Mouse (Mus musculus): ENCODE measurements around the gene Nin. TPM values are rescaled to one million over a fixed set of nuclear protein-coding genes. Genes with fewer than 3 reads are reported as not detected.
"Not testable (repeated sequence)": the region's sequence is repeated elsewhere in the genome, so short reads cannot be mapped to it uniquely, and the experiment has no call there.

Nin gene
- 10 to 100 TPM; 20.8 to 25.2 TPM for total RNA-seq (2021)
- long read RNA-seq, experiment 1, full-length matches to known transcripts = 2 of 11 reads
- long read RNA-seq, experiment 1, partial matches to known transcripts = 3 of 11 reads
- long read RNA-seq, experiment 1, other reads (novel, unspliced or antisense) = 6 of 11 reads
- long read RNA-seq, experiment 2, partial matches to known transcripts = 1 of 3 reads
- long read RNA-seq, experiment 2, other reads (novel, unspliced or antisense) = 2 of 3 reads

DNA sequence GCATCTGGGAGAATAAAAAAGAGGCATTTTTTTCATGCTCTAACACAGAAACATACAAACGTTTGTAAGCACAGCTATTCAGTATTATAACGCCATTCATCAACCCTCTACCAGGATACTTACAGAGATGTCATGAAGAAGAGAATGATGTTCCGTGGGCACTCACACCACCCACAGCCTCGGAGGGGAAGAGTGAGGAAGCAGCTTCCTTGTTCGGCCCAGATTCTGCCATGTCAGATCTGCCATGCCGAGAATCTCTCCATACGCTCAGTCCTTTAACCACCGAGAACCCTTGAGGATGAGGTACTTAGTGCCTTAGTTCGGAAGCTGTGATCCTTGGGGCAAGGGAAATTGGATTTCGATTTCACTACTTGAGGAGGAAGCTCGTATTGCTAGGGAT is at the start of gene Nin:
Gene Nin, minus strand, starts transcription at position 367 of the 400 bp plus-strand sequence.
- intact Hi-C loops (cut with DNase I) = no loop called here
- DNase-seq = no peak

DNA sequence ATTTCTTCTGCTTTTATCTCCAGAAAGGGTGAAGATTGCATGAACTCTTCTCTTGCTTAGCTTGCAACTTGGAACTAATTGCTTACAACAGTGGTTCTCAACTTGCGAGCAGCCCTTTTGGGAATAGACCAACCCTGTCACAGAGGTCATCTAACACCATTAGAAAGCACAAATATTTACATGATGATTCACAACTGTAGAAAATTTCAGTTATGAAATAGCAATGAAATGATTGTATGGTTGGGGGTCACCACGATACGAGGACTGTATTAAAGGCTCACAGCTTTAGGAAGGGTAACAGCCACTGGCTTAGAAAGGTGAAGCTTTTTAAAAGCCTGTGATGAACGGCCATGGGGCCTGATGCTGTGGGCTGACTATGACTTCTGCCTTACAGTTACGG is 47.5 kb upstream of the Nin start:
- DNase-seq = no peak
- intact Hi-C loops (cut with DNase I) = no loop called here

DNA sequence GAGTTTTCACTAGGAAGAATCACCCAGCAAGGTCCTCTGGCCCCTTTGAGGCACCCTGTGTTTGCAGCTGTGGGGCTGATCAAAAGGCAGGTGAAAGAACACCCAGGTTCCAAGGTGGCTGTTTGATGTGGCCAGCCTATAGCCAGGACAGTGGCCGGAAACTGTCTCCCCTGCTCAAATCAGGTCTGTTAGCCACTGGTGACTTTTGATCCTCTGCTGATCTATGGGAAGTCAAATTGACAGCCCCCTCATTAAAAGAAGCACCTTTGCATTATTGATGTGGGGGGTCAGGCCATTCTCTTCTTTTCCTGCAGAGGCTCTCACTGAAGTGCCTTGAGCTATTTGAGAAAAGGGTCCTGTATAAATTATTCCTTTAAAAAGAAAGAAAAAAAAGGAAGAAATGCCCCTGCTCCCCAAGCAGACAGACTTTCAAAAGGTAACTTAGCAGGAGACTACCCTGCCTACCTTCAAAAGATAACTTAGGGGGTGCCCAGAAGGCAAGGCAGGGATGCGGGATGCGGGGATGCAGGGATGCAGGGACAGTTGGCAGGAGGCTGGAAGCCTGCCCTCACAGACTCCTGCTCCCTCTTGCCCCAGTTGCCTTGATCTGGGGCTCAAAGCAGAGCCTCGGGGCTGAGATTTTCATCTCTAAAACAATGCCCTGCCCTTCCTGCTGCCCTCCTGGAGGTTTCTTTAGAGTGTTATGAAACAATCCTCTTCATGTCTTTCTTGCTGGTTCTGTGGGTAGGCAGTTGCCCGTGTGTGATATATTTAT is 44.0 kb upstream of the Nin start:
- no peak for DNase-seq
- intact Hi-C loops (cut with DNase I) = no loop called here

DNA sequence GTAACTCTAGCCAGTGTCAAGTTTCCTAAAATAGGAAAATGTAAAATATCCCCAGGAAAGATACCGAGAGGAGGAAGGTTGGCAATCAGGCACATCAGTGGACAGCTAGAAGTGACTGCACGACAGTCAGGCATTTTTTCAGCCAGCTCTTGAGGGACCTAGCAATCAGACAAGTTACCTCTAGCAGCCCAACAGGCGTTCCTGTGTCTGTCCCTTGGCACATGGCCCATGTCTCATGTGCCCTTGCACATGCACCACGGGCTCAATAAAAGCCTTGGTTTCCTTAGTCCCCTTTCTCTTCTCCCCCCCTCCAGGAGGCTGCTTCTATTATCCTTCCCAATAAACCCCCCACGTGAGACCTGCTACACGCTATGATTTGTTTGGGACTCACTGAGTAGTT is 42.7 kb upstream of the Nin start:
- intact Hi-C loops (cut with DNase I) = no loop called here
- DNase-seq = no peak

DNA sequence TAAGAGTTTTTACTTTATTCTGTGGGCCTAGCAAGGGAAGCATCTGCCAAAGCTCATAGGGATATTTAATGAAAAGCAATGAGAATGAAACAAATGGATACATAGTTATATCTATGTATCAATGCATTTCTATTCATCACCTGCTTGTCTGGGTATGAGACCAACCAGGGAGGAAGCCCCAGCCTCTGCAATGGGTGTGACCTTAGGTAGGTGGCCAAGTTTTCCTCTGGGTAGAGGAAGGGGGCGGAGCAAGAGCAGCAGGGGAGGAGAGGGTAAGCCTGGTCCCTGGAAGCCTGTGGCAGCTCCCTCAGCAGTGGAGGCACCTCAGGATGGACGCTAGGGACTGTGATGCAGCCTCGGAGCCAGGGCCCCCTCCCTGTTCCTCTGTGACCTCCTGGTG is 40.3 kb upstream of the Nin start, which contains the start of gene Abhd12b:
Gene Abhd12b, plus strand, starts transcription at position 301 of the 400 bp plus-strand sequence.
- DNase-seq = no peak
- intact Hi-C loops (cut with DNase I) = no loop called here

DNA sequence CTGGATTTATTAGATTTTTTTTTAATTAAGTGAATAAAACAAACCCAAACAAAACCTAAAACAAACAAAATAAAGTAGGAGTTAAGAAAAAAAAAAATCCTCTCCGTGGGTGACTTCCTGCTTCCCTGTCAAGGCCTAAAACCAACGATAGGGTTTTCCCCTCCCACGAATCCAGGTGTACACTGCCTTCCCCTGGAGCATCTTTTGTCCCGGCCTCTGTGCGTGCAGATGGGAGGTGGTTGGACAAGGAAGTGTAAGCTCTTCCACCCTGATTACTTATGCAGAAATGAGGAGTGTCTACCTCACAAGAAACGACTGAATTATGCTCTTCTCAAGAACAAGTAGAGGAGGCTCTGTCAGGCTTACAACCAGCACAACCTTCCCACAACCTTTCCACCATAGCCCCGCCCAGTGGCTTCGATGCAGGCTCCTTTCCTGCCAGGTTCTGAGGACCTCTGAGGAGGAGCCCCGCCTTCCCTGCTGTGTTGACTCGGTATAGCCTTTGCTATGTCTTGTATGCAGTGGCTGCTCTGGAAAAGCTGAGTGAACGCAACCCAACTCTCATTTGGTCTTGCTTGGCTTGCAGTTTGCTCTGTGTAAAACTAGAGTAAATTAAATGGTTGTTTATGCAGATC is 35.2 kb upstream of the Nin start:
- intact Hi-C loops (cut with DNase I) = loop anchor here (5.0 to 10.0 kb wide), 2 partner anchors 71 to 164 kb away; partner anchors contain the start of gene Sav1
- no peak for DNase-seq

DNA sequence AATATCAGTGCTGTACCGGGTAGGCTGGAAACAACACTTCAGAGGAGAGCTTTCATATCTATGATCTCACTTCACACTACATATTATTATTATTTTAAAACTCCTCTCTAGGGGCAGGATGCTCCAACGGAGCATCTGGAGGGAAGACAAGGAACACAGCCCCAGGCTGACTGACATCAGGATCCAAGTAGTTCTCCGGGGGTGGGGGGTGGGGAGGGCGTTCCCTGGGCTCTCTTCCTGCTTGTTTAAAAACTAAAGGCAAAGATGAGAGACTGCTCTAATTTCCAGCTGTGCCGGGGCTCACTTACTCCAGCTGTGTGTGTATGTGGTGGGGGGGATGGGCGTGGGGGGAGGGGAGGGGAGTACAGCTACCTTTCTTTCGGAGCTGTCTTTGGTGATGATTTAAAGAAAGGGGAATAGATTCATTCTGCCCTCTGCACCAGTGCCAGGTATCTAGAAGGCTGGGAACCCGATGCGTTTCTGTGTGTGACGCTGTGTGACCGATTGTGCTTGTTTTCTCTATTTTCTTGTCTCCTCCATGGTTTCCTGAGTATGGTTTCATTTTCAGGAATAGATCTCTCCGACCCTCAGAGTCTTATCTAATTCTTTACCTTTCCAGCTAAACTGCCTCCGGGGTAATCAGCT is 34.6 kb upstream of the Nin start:
- no peak for DNase-seq
- intact Hi-C loops (cut with DNase I) = loop anchor here (5.0 to 10.0 kb wide), 2 partner anchors 71 to 163 kb away; partner anchors contain the start of gene Sav1

DNA sequence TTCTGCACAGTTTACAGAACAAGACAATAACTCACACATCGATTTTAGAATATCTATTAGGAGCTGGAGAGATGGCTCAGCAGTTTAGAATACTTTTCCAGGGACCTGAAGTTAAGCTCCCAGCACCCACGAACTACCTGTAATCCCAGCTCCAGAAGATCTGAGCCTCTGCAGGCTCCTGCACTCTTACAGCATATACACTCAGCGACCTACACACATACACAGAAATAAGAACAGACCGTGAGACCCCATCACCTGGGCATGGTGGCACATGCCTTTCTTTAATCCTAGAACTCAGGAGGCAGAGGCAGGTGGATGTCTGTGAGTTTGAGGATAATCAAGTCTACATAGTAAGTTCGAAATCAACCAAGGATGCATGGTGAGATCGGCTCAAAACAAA is 32.1 kb upstream of the Nin start:
- DNase-seq = no peak
- intact Hi-C loops (cut with DNase I) = loop anchor here (5.0 to 10.0 kb wide), 2 partner anchors 68 to 161 kb away; partner anchors contain the start of gene Sav1

DNA sequence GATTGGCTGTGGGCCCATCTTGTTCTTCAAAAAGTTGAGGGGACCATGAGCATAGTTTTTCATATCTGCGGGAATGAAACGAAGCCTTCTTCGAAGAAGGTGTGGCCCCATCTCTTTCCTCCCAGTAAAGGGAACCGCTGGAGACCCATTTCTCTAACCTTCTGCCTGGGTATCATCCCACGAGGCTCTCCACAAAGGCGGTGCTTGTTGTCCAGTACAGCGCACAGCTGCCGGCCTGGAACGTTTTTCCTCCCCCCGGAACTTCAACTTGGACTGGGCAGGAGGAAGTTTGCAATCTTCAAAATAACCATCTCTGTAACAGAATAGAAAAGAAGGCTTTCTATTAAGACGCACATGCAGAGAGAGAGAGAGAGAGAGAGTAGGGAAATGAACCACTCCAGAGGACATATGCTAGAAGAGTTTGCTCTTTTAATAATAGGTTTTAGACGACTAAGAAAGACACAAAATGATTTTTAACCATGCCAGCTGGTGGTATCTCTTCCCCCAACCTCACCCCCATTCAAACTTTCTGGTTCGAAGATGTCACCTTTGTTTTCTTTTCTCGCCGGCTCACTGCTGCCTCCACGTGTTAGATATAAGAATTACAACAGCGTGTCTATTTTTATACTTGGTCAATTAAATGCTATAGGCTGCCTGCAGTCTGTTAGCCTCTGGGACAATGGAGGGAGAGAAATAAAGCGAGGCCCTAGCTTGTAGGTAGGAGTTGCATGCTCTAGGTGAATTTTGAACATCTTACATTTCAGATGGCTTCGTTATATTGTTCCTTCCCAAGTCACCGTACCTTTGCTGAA is 31.3 kb upstream of the Nin start:
- no peak for DNase-seq
- intact Hi-C loops (cut with DNase I) = loop anchor here (5.0 to 10.0 kb wide), 2 partner anchors 68 to 160 kb away; partner anchors contain the start of gene Sav1

DNA sequence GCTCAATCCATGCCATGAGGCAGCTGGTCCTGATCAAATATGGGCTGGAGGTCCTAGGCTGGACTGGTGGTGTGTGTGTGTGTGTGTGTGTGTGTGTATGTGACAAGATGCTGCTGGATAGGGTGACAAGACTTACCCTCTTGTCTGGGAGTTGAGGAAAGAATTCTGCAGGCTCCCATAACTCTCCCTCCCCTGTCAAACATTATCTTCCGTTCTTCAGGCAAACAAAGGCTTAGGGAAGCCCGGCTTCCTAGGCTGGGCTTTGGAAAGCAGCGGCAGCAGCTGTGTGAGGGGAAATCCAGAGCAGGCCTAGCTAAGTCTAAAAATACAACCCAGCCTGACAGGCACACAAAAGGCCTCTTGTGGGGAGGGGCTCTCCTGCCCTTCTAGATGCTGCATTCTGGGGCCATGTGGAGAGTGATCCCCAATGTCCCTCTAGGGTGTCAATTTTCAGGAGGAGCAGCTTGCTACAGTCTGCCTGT is 30.6 kb upstream of the Nin start:
- intact Hi-C loops (cut with DNase I) = loop anchor here (10.0 kb wide), 1 partner anchor 159 kb away; the partner anchor contains the start of gene Sav1
- not testable (repeated sequence) for DNase-seq

DNA sequence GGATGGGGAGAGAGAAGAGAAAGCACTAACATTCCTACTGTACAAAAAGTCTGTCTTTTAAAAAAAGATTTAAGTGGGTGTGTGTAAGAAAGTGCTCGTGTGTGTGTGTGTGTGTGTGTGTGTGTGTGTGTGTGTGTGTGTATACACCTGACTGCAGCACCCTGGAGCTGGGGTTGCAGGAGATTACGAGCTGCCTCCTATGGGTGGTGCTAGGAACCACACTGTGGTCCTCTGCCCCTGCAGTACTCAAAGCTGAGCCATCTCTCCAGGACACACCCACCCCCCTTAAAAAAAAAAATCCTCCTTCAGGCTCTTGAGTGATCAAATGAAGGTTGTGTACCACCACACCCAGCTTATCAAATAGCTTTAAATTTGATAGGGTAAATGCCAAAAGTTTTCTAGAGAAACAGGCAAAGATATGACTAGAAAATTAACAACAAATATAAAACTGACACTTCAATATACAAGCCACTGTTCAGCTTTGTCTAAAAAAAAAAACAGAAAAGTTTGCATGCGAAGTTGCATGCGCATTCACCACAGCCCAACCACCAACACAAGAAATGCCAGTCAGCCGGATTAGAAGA is 27.6 kb upstream of the Nin start:
- intact Hi-C loops (cut with DNase I) = loop anchor here (10.0 kb wide), 1 partner anchor 156 kb away; the partner anchor contains the start of gene Sav1
- no peak for DNase-seq

DNA sequence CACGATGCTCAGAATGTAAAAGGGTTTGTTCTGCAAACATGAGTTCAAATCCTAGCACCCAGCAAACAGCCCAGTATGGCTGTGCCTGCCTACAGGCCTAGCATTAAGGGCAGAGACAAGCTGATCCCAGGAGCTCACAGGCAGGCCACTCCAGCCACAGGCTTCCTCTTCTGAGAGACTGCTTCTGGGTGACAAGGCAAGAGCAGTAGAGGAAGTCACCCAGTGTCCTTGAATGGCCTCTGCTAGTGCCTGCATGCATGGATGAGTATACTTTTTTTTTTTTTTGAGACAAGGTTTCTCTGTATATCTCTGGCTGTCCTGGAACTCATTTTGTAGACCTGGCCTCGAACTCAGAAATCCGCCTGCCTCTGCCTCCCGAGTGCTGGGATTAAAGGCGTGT is 27.0 kb upstream of the Nin start:
- intact Hi-C loops (cut with DNase I) = loop anchor here (10.0 kb wide), 1 partner anchor 156 kb away; the partner anchor contains the start of gene Sav1
- no peak for DNase-seq

DNA sequence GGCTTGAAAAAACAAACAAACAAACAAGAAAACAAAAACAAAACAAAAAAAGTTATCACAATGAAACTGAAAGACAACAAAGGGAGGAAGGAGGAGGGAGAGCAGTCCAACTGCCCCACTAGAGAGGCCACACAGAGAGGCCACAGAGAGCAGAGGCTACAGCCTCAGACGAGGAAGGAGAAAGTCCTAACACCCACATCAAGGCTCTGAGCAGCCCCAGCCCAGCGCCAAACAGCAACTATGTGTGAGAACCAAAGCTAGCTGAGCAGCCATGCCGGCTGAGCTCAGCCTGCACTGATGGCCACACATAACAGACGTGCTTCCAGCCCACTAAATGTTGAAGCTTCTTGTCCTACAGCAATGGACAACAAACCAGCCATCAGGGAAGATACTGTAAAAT is 26.4 kb upstream of the Nin start:
- DNase-seq = no peak
- intact Hi-C loops (cut with DNase I) = loop anchor here (10.0 kb wide), 2 partner anchors 155 to 385 kb away; partner anchors contain the start of gene Sav1

DNA sequence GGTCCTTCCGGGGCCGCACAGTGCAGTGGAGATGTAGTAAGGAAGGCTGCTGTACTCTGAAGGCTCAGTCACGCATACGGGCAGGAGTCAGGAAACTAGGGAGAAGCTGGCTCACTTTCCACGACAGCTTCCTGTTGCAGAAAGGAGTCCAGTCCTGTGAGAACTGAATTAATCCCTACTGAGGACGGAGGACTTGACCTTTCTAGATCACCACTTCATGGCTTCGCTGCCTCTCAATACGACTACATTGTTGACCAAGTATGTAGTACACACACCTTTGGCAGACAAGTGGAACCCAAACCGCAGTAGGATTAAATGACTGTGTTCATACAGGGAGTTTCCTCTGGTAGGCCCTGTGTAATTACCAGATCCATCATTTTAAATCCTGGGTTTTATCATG is 24.1 kb upstream of the Nin start:
- intact Hi-C loops (cut with DNase I) = loop anchor here (10.0 kb wide), 1 partner anchor 383 kb away; no protein-coding TSS in a partner anchor
- DNase-seq = no peak

DNA sequence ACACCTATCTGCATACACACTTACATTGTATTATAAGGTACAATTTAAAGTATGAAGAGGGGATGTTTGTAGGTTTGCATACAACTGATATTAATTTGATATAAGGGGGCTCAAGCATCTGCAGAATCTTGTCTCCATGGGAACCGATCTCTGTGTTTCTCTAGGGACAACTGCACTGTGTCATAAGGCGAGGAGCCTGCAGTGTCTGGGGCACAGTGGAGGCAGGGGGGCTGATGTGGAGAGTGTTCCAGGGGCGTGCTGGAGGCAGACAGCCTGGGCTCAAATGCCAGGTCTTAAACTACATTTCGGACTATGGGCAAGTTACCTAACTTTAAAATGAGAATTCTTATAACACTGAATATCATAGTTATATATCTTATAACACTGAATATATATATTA is 23.6 kb upstream of the Nin start:
- intact Hi-C loops (cut with DNase I) = loop anchor here (10.0 kb wide), 1 partner anchor 382 kb away; no protein-coding TSS in a partner anchor
- DNase-seq = no peak

DNA sequence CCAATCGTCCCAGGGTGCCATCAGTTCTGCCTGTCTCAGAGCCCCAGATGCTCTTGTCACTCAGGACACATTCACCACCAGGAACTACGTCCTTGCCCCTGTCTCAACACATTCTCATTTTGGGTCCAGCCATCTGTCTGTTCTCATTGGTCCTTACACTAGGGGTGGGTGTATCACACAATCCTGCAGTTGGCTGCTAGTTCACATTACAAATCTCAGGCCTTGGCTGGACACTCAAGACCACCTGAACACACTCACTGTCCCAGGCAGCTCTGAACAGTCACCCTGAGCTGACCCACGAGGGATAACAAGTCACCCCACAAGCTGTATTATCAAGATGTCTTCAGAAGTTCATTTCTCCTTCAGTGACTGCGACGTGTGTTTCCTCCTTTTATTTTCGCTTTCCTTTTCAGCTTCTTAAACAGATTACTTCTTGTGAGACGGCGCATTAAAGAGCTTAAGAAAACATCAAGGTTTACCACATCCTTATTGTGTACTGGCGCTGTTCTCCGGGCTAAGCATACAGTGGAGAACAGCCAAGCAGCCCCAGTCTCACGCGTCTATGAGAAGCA is 22.8 kb upstream of the Nin start:
- intact Hi-C loops (cut with DNase I) = loop anchor here (10.0 kb wide), 1 partner anchor 381 kb away; no protein-coding TSS in a partner anchor
- DNase-seq = peak in 1 of 2 experiments; percentile 21

DNA sequence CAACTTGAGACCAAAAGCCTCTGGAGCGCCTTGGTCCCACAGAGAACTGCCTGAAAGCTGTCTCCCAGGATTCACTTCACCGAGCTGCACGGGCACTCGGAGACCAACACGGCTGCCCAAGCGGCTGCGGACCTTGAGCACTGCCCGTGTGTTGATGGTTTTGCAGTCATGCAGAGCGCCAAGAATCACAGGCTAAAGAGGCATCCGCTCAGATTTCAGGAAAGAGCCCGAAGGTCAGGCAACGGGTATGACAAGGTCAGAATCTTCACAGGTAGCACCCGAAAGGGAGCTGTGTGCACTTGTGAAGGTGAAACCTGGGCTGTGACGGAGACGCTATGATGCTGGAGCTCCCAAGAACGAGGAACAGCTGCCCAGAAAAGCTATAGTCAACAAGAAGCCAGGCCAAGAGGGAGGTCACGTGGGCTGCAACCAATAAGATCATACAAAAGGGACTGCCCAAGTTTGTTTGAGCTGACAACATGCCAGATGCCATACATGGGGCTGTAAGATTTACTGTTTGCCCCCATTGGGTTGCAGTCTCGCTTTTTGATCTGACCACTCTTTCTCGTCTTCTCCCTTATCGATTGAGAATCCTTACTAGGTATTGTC is 21.2 kb upstream of the Nin start:
- intact Hi-C loops (cut with DNase I) = loop anchor here (10.0 kb wide), 1 partner anchor 380 kb away; no protein-coding TSS in a partner anchor
- no peak for DNase-seq
